Mouse (Mus musculus) ES-E14 (cell line): ENCODE measurements around the gene Pcnp. TPM values are rescaled to one million over a fixed set of nuclear protein-coding genes. Genes with fewer than 3 reads are reported as not detected.

Experiments
- DNase-seq: peaks from one replicate; pipeline ENCODE4 v3.0.0-alpha.2; 2013; ENCODE audit warnings: low read depth, low spot score
- H3K27ac ChIP-seq: 2 replicates; pipeline ENCODE4 v1.5.1; 2012; ENCODE audit warnings: low read depth, mild to moderate bottlenecking, low read length, moderate library complexity, mixed read lengths; ENCODE audit not compliant: poor library complexity, insufficient read depth, severe bottlenecking
- H3K36me3 ChIP-seq: 2 replicates; pipeline ENCODE4 v1.6.1; 2012; ENCODE audit warnings: mild to moderate bottlenecking, low read length, moderate library complexity, mixed read lengths; ENCODE audit not compliant: control insufficient read depth, poor library complexity, insufficient read depth, severe bottlenecking
- H3K4me1 ChIP-seq, 2 experiments: fragments of 150-350 bp in 1 of 2; sonication (generic) in 1 of 2; 2 replicates each; pipeline ENCODE4 v1.6.1; 2012; ENCODE audit warnings: low read length in 2 of 2, mild to moderate bottlenecking in 1 of 2, mixed read lengths in 1 of 2; ENCODE audit not compliant: control insufficient read depth in 2 of 2, insufficient read depth in 2 of 2, poor library complexity in 1 of 2
- H3K4me3 ChIP-seq, 2 experiments: fragments of 150-350 bp in 1 of 2; sonication (generic) in 1 of 2; 2 replicates each; pipeline ENCODE4 v1.5.1; 2012; ENCODE audit warnings: low read length in 2 of 2, low read depth in 1 of 2, mild to moderate bottlenecking in 1 of 2, mixed read lengths in 1 of 2; ENCODE audit not compliant: insufficient read depth in 1 of 2, poor library complexity in 1 of 2, severe bottlenecking in 1 of 2
- H3K9ac ChIP-seq: 2 replicates; pipeline ENCODE4 v1.6.1; 2012; ENCODE audit warnings: low read depth, mild to moderate bottlenecking, low read length, mixed read lengths; ENCODE audit not compliant: poor library complexity, insufficient read depth, severe bottlenecking
- H3K9me3 ChIP-seq: fragments of 150-350 bp; sonication (generic); 2 replicates; pipeline ENCODE4 v1.6.1; 2012; ENCODE audit warnings: low read depth, mild to moderate bottlenecking, low read length; ENCODE audit not compliant: control insufficient read depth, insufficient read depth
- CHD2 ChIP-seq: IDR thresholded peaks from 2 replicates; pipeline ENCODE4 v1.6.1; 2014; ENCODE audit warnings: mild to moderate bottlenecking, low read depth, low read length, inconsistent platforms
- HCFC1 ChIP-seq: IDR thresholded peaks from 2 replicates; pipeline ENCODE4 v1.6.1; 2012; ENCODE audit warnings: low read length, inconsistent platforms, borderline replicate concordance; ENCODE audit not compliant: insufficient read depth
- MAFK ChIP-seq: IDR thresholded peaks from 2 replicates; pipeline ENCODE4 v1.6.1; 2014; ENCODE audit warnings: mild to moderate bottlenecking, low read depth, low read length, inconsistent platforms; ENCODE audit not compliant: insufficient read depth
- ZC3H11A ChIP-seq: IDR thresholded peaks from 2 replicates; pipeline ENCODE4 v1.6.1; 2012; ENCODE audit warnings: low read depth, mild to moderate bottlenecking, inconsistent platforms, low read length, borderline replicate concordance
- ZNF384 ChIP-seq: IDR thresholded peaks from 2 replicates; pipeline ENCODE4 v1.6.1; 2012; ENCODE audit warnings: low read depth, low read length, inconsistent platforms
- in situ Hi-C, 2 experiments: fragments of 600-800 bp; cut with MboI; formaldehyde crosslinking; loops; one replicate each; pipeline ENCODE4 v1.15.1; 2025; ENCODE audit warnings: low sequenced_read_pairs in 2 of 2, inconsistent platforms in 1 of 2; ENCODE audit not compliant: unreplicated experiment in 2 of 2
- total RNA-seq: library from RNA; depleted of rRNA; stranded (reverse); fragments of 300-350 nt; gene quantifications from 2 replicates; pipeline ENCODE4 v1.2.3, GENCODE M21; 2012

Gene Pcnp
- total RNA-seq, 1 experiment, result 58.7 TPM

DNA sequence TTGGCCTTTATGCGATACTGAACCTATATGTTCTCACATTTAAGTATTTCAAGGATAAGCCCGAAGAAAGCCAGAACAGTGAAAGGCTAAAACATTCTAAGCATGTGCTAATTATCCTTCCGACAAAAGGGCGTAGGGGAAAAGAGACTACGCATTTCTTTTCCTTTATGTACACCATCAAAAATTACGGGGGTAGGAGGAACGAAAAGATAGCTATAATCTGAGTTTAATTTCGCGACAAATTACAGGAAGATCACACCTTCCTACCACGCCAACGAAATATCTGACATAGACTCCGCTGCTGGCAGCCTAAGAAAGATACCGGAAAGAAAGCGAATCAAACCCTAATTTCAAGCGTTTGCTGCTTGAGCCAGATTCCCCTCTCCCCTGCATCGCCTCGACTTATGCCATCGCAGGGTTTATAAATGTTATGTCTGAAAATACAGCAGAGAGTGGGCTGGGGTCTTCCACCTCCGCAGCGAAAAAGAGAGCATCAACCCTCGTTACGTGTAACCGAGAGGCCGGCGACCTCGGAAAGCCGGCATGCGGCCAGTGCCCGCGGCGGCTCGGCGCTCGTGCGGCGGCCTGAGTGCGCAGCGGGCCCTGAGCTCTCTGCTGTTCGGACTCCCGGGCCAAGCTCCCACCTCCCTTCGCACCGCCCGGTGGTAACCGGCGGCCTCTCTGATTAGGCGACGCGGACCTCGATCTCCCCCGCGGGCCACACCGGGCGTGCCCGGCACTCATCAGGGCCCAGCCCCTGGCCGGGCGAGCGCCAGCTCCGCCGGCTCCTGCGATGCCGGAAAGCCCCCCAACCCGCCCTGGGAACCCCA lies 602 bp downstream of the Pcnp start:
- Histone ChIP-seq H3K9ac (peak overlapping the region; percentile 97), H3K4me3 (peak overlapping the region; percentile 92 to 95), H3K9me3 (no peaks in the 10 kb centered on the region), H3K4me1 (peaks cover 0 to 5% of the 10 kb centered on the region in 2 experiments; a peak in 1 of 4 replicates), H3K27ac (peak overlapping the region; percentile 54), H3K36me3 (peaks cover 13% of the 10 kb centered on the region)
- in situ Hi-C loops, result no loop called here
- TF ChIP-seq HCFC1, result no peak
- TF ChIP-seq MAFK, result no peak
- no peak for TF ChIP-seq CHD2
- no peak for TF ChIP-seq ZC3H11A
- no peak for TF ChIP-seq ZNF384
- no peak for DNase-seq

DNA sequence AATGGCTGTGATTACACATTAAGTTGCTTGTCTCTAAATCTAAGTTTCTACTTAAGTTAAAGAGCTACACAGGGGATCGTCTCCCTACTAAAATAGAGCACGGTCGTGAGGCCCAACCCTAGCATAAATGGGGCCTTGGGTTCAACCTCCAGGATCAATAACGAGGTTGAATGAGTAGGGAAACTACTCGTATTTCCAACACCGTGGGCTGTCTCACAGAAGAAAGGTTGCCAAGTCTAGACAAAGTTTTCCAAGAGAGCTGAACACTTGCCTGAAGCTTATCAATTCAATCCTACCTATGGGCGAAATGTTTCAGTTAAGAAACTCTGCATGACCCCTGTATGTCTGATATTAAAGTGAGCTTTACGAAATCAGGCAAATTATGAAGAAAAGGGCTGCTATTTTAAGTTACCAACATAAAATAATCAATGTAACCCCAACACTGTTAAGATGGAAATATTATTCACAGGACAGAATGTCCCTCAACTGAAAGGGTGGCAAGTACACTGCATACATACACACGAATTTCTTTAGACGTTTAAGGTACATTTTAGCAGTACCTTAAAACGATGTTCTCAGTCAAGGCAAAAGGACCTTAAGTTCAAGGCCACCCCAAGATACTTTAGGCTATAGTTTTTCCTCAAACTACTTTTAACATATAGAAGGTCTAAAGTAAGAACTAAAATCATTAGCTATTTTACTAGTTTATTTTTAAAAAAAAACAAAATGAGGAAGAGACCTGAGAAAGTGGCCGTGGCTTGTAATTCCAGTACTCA lies 1.5 kb downstream of the Pcnp start:
- Histone ChIP-seq H3K27ac (no peak overlapping the region), H3K9me3 (no peaks in the 10 kb centered on the region), H3K4me3 (peak overlapping the region; percentile 92 to 95), H3K36me3 (peaks cover 10% of the 10 kb centered on the region), H3K4me1 (peaks cover 0 to 5% of the 10 kb centered on the region in 2 experiments; a peak in 1 of 4 replicates), H3K9ac (peak overlapping the region; percentile 97; the same call in 1 of the 2 replicates)
- in situ Hi-C loops, result no loop called here
- no peak for TF ChIP-seq ZC3H11A
- no peak for TF ChIP-seq CHD2
- TF ChIP-seq MAFK, result no peak
- TF ChIP-seq HCFC1, result no peak
- TF ChIP-seq ZNF384, result no peak
- no peak for DNase-seq

DNA sequence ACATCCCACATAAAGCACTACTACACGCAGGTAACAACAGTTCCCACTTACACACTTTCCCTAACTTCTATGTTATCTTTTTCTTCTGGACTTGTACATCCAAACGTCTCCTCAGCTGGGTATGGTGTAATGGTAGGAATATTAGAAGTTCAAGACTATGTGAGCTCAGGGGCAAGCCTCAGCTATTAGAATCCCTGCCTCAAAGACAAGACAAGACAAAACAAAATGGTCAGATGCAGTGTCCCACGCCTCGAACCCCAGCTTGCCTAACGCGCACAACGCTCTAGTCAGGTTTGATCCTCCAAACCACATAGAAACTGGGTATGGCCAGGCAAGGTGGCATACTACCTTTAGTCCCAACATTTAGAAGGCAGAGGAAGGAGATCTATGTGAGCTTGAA lies 9.9 kb downstream of the Pcnp start:
- no peak for DNase-seq
- H3K4me3 ChIP-seq, result no peak overlapping the region
- no peak overlapping the region for H3K9ac ChIP-seq
- in situ Hi-C loops, result no loop called here
- H3K9me3 ChIP-seq, result no peaks in the 10 kb centered on the region
- TF ChIP-seq HCFC1, result no peak
- TF ChIP-seq CHD2, result no peak
- TF ChIP-seq ZC3H11A, result no peak
- TF ChIP-seq MAFK, result no peak
- TF ChIP-seq ZNF384, result no peak
- no peak overlapping the region for H3K27ac ChIP-seq
- peaks cover 22% of the 10 kb centered on the region for H3K36me3 ChIP-seq
- no peaks in the 10 kb centered on the region for H3K4me1 ChIP-seq

DNA sequence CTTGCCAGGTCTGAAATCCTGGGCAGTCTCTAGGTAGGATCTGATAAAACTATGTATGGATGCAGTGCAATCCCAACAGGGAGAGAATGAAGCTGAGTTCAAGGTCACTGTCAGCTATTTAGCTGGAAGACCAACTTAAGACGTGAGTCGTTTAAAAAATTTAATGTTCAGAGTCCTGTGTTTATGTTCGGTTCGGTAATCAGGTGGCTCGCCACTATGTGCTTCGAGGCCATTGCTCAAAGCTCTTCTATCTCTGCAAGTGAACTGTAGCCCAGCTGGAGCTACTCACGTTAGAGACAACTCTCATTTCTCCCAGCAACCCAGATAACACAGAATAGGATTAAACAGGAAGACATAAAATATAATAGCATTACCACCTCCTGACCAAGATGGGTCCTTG lies 15.5 kb downstream of the Pcnp start:
- no peaks in the 10 kb centered on the region for H3K9me3 ChIP-seq
- no peak for DNase-seq
- no peak for TF ChIP-seq CHD2
- TF ChIP-seq ZNF384, result no peak
- no peak for TF ChIP-seq ZC3H11A
- TF ChIP-seq HCFC1, result no peak
- no peak for TF ChIP-seq MAFK
- no peak overlapping the region for H3K4me3 ChIP-seq
- H3K4me1 ChIP-seq, result no peaks in the 10 kb centered on the region; a peak in 1 of 4 replicates
- H3K9ac ChIP-seq, result no peak overlapping the region
- H3K27ac ChIP-seq, result no peak overlapping the region
- in situ Hi-C loops, result no loop called here
- H3K36me3 ChIP-seq, result peaks cover 10% of the 10 kb centered on the region
